In genomic region chr1:76091031-76091430, GRCm38 (mm10) we compare ENCODE assay signal across 16 mouse cellular contexts.
DNase-seq lines count a peak whose midpoint lies in the region; ATAC-seq and TF ChIP-seq lines count a peak whose summit lies in the region.
"Had no signal": no experiment of that assay in that cellular context is flagged by ENCODE, and none has a peak within 500 bp of the region (broad histone marks: within the 10 kb centered on the region; RNA-seq: fewer than 3 reads in every experiment).

No protein-coding gene starts in this region.

- no peak for ATAC-seq in hindbrain, embryonic 11.5 days (ENCODE audit: low FRiP score)
- no peak for ATAC-seq in hindbrain, embryonic 13.5 days (ENCODE audit: low FRiP score)
- no peak for ATAC-seq in lung, postnatal 0 days

- H3K4me1 ChIP-seq in hindbrain, embryonic 11.5 days (replicated peaks; ENCODE audit: control insufficient read depth, insufficient read depth, low read length), result no peaks in the 10 kb centered on the region
- peaks cover 7% of the 10 kb centered on the region for H3K4me1 ChIP-seq in hindbrain, embryonic 13.5 days (replicated peaks)
- no peaks in the 10 kb centered on the region for H3K4me1 ChIP-seq in lung, postnatal 0 days (ENCODE audit: insufficient read depth, low read depth, low read length)
- peaks cover 9% of the 10 kb centered on the region for H3K4me1 ChIP-seq in embryonic facial prominence, embryonic 10.5 days
- H3K4me1 ChIP-seq: liver, embryonic 13.5 days had no signal

- 61% methylated on average over 5 of the region's 5 CpGs for WGBS in hindbrain, embryonic 11.5 days
- 26% methylated on average over 5 of the region's 5 CpGs for WGBS in hindbrain, embryonic 13.5 days
- 49% methylated on average over 5 of the region's 5 CpGs for WGBS in lung, postnatal 0 days
- WGBS in embryonic facial prominence, embryonic 10.5 days, result 44% methylated on average over 5 of the region's 5 CpGs

- H3K9ac ChIP-seq in hindbrain, embryonic 11.5 days (ENCODE audit: low read depth, low read length), result no peak overlapping the region
- H3K9ac ChIP-seq in hindbrain, embryonic 13.5 days, result no peak overlapping the region
- H3K9ac ChIP-seq in lung, postnatal 0 days (replicated peaks; ENCODE audit: low read depth), result no peak overlapping the region
- H3K9ac ChIP-seq: limb, embryonic 12.5 days; liver, embryonic 13.5 days had no signal

- no peaks in the 10 kb centered on the region for H3K9me3 ChIP-seq in hindbrain, embryonic 11.5 days (ENCODE audit: control insufficient read depth, low read length)
- no peaks in the 10 kb centered on the region for H3K9me3 ChIP-seq in hindbrain, embryonic 13.5 days
- no peaks in the 10 kb centered on the region for H3K9me3 ChIP-seq in lung, postnatal 0 days (ENCODE audit: low read length)
- no peaks in the 10 kb centered on the region for H3K9me3 ChIP-seq in embryonic facial prominence, embryonic 10.5 days
- H3K9me3 ChIP-seq: limb, embryonic 12.5 days; liver, embryonic 13.5 days had no signal

- no peak overlapping the region for H3K27ac ChIP-seq in hindbrain, embryonic 11.5 days (ENCODE audit: low read depth, low read length)
- H3K27ac ChIP-seq in hindbrain, embryonic 13.5 days, result no peak overlapping the region
- no peak overlapping the region for H3K27ac ChIP-seq in lung, postnatal 0 days (ENCODE audit: low read length)
- H3K27ac ChIP-seq in embryonic facial prominence, embryonic 10.5 days (replicated peaks), result peak overlapping the region; percentile 36; the same call in 1 of the 2 replicates
- H3K27ac ChIP-seq: heart, adult 2 months; limb, embryonic 12.5 days; liver, embryonic 13.5 days had no signal

- H3K4me3 ChIP-seq in hindbrain, embryonic 11.5 days (ENCODE audit: low read depth, low read length), result no peak overlapping the region
- H3K4me3 ChIP-seq in hindbrain, embryonic 13.5 days, result no peak overlapping the region
- no peak overlapping the region for H3K4me3 ChIP-seq in lung, postnatal 0 days (ENCODE audit: low read depth, low read length)
- H3K4me3 ChIP-seq in embryonic facial prominence, embryonic 10.5 days, result no peak overlapping the region
- H3K4me3 ChIP-seq: erythroblast, embryonic 14.5 days; heart, adult 2 months; limb, embryonic 12.5 days; liver, embryonic 13.5 days had no signal

- no peaks in the 10 kb centered on the region for H3K27me3 ChIP-seq in hindbrain, embryonic 11.5 days (ENCODE audit: control insufficient read depth, insufficient read depth, low read length)
- no peaks in the 10 kb centered on the region for H3K27me3 ChIP-seq in hindbrain, embryonic 13.5 days
- H3K27me3 ChIP-seq in lung, postnatal 0 days (replicated peaks; ENCODE audit: insufficient read depth, low read length), result no peaks in the 10 kb centered on the region
- H3K27me3 ChIP-seq in embryonic facial prominence, embryonic 10.5 days (replicated peaks; ENCODE audit: low read depth, poor library complexity, severe bottlenecking), result no peaks in the 10 kb centered on the region
- H3K27me3 ChIP-seq: limb, embryonic 12.5 days; liver, embryonic 13.5 days had no signal

- no peak overlapping the region for H3K4me2 ChIP-seq in hindbrain, embryonic 11.5 days (replicated peaks; ENCODE audit: low read depth, low read length)
- no peak overlapping the region for H3K4me2 ChIP-seq in hindbrain, embryonic 13.5 days
- H3K4me2 ChIP-seq in lung, postnatal 0 days (replicated peaks; ENCODE audit: low read depth, low read length), result no peak overlapping the region
- H3K4me2 ChIP-seq: limb, embryonic 12.5 days; liver, embryonic 13.5 days had no signal

- H3K36me3 ChIP-seq in hindbrain, embryonic 11.5 days (ENCODE audit: control insufficient read depth, insufficient read depth, low read length), result no peaks in the 10 kb centered on the region
- H3K36me3 ChIP-seq in hindbrain, embryonic 13.5 days, result no peaks in the 10 kb centered on the region
- H3K36me3 ChIP-seq in lung, postnatal 0 days (ENCODE audit: insufficient read depth, low read length), result no peaks in the 10 kb centered on the region
- H3K36me3 ChIP-seq in embryonic facial prominence, embryonic 10.5 days (replicated peaks), result no peaks in the 10 kb centered on the region
- H3K36me3 ChIP-seq: limb, embryonic 12.5 days; liver, embryonic 13.5 days had no signal

- no peak for TF ChIP-seq EP300 in lung, postnatal 0 days (IDR thresholded peaks at IDR 0.05)

- DNase-seq in hindbrain, embryonic 11.5 days (ENCODE audit: low spot score), result peak; percentile 36
- peak; percentile 5 to 32 for DNase-seq in lung, postnatal 4 days
- no peak for DNase-seq in lung, postnatal 0 days (ENCODE audit: low spot score)
- no peak for DNase-seq in embryonic facial prominence, embryonic 10.5 days (ENCODE audit: low spot score)
- DNase-seq in retina, embryonic 14.5 days (ENCODE audit: low spot score), result peak; percentile 63
- DNase-seq in right cerebral cortex, postnatal 25 days, result no peak
- DNase-seq: cerebellum, adult 9-11 months; heart, adult 2 months; kidney, adult 18-20 months; kidney, postnatal 14 days; liver, embryonic 13.5 days; right cerebral cortex, adult 18-20 months; thymus, adult 18-20 months had no signal

- TF ChIP-seq CTCF in lung, postnatal 0 days (IDR thresholded peaks at IDR 0.05), result no peak

Comparison
In these comparisons a context has a peak if more than half of its experiments do, and no peak if none do; other contexts are left out.
1. DNase-seq: peak in hindbrain, embryonic 11.5 days (single experiment), lung, postnatal 4 days (2 of 2) and retina, embryonic 14.5 days (single experiment); none in lung, postnatal 0 days (single experiment), embryonic facial prominence, embryonic 10.5 days (single experiment) and right cerebral cortex, postnatal 25 days (single experiment).